Mouse (Mus musculus) left cerebral cortex, postnatal 10 days (tissue): Measurements from ENCODE around the gene Prkar1a. TPM values are rescaled to one million over a fixed set of nuclear protein-coding genes. Genes with fewer than 3 reads are reported as not detected.

Source experiments
- DNase-seq, 2 experiments: peaks; one replicate each; pipeline ENCODE4 v3.0.0; 2021 to 2022; ENCODE audit warnings: low spot score in 2 of 2, mixed read lengths in 1 of 2; ENCODE audit errors: extremely low spot score in 1 of 2
- intact Hi-C: fragments of 180-260 bp; cut with DNase I; formaldehyde crosslinking; loops from one replicate; pipeline ENCODE4 v1.15.1; 2025
- total RNA-seq, 2 experiments: library from RNA; stranded (reverse); gene quantifications; 2 replicates each; pipeline ENCODE4 v1.2.3; 2021

Gene Prkar1a
- total RNA-seq, 2 experiments from 2014 or later: 412 to 433 TPM

- intact Hi-C loops: loop anchor here (5.0 kb wide), 1 partner anchor 46 kb away; no protein-coding TSS in a partner anchor
- no peak for DNase-seq
Observed at GRCm38 (mm10) chr11:109717966-109718895, 69.0 kb downstream of the Prkar1a start.

Other genes starting within 250 kb of the Prkar1a start
- gene 9930022D16Rik, start 235.5 kb upstream of the Prkar1a start, total RNA-seq: not detected
- gene Amz2, start 223.5 kb upstream of the Prkar1a start, total RNA-seq: 10 to 100 TPM; 88.6 to 96.2 TPM
- 1 to 10 TPM; 5.7 to 6.5 TPM for gene Arsg, start 176.0 kb upstream of the Prkar1a start, total RNA-seq
- 10 to 100 TPM; 11.7 to 12.6 TPM for gene Slc16a6, start 175.8 kb upstream of the Prkar1a start, total RNA-seq
- 10 to 100 TPM; 17.2 to 17.5 TPM for gene Wipi1, start 37.4 kb upstream of the Prkar1a start, total RNA-seq
- gene Fam20a, start 72.9 kb downstream of the Prkar1a start, total RNA-seq: 10 to 100 TPM; 12.0 to 14.2 TPM
- gene 1700012B07Rik, start 178.6 kb downstream of the Prkar1a start, total RNA-seq: not detected